In genomic region chr3:27153701-27154209, GRCm38 (mm10) we compare ENCODE assay signal across 8 mouse cellular contexts. TPM values are rescaled to one million over a fixed set of nuclear protein-coding genes. Genes with fewer than 3 reads are reported as not detected.
DNase-seq lines count a peak whose midpoint lies in the region; ATAC-seq lines count a peak whose summit lies in the region.

Gene Ect2 (minus strand): TSS chr3:27153878.

- H3K36me3 ChIP-seq in hindbrain, embryonic 16.5 days (ENCODE audit: control insufficient read depth, insufficient read depth, low read length): no peaks in the 10 kb centered on the region
- no peaks in the 10 kb centered on the region for H3K36me3 ChIP-seq in macrophage (ENCODE audit: inconsistent target)

- no peaks in the 10 kb centered on the region for H3K27me3 ChIP-seq in hindbrain, embryonic 16.5 days (replicated peaks; ENCODE audit: control insufficient read depth, insufficient read depth, low read length)

- H3K4me1 ChIP-seq in hindbrain, embryonic 16.5 days (ENCODE audit: control insufficient read depth, insufficient read depth, low read depth, low read length): peaks cover 5% of the 10 kb centered on the region

- H3K79me2 ChIP-seq in macrophage (ENCODE audit: inconsistent target): peaks cover 46% of the 10 kb centered on the region

- no peaks in the 10 kb centered on the region for H3K9me3 ChIP-seq in hindbrain, embryonic 16.5 days (ENCODE audit: control insufficient read depth, low read length)

- WGBS in hindbrain, embryonic 16.5 days: under 1% methylated on average over 37 of the region's 37 CpGs
- WGBS in macrophage (ENCODE audit: missing documents): under 1% methylated on average over 37 of the region's 37 CpGs

- peak within 1 kb of the TSS; percentile 81 for H3K4me2 ChIP-seq in hindbrain, embryonic 16.5 days (ENCODE audit: low read length)

- H3K9ac ChIP-seq in hindbrain, embryonic 16.5 days (ENCODE audit: low read depth, low read length): peak within 1 kb of the TSS; percentile 61

- DNase-seq in WW6 (ENCODE audit: low read depth, low spot score): peak; percentile 98
- peak; percentile 98 to 99 for DNase-seq in cerebellum, postnatal 4 days (ENCODE audit: low spot score in 2 of 2)
- DNase-seq in gastrocnemius, adult 18-20 months (ENCODE audit: low spot score): peak; percentile 99
- DNase-seq in left cerebral cortex, adult 18-20 months (ENCODE audit: low spot score in 2 of 2): peak; percentile 99
- peak; percentile 99 for DNase-seq in right cerebral cortex, adult 18-20 months
- DNase-seq in urinary bladder, postnatal 10 days (ENCODE audit: low spot score): peak; percentile 98

- no peak within 1 kb of the TSS for H3K27ac ChIP-seq in hindbrain, embryonic 16.5 days (ENCODE audit: low read depth, low read length)
- H3K27ac ChIP-seq in macrophage: peak within 1 kb of the TSS; percentile 72

- peak; percentile 100 for ATAC-seq in hindbrain, embryonic 16.5 days

- peak within 1 kb of the TSS; percentile 69 for H3K4me3 ChIP-seq in hindbrain, embryonic 16.5 days (ENCODE audit: low read length)
- peak within 1 kb of the TSS; percentile 66 for H3K4me3 ChIP-seq in macrophage (ENCODE audit: inconsistent target)

RNA-seq across cellular contexts. Expression of gene Ect2, which starts in this region (rescaled TPM):
- total RNA-seq in gastrocnemius, adult 18-20 months (2021): under 1 TPM in 1 of 2 experiments, not detected in 1; 0.07 TPM
- polyA plus RNA-seq in hindbrain, embryonic 16.5 days (2015; fragmentation: Nextera tagmentation; extraction: Ambion mirVana): 10.5 and 12.1 TPM in 2 replicates
- 1 to 10 TPM in 1 of 2 experiments, under 1 TPM in 1; 0.30 to 1.1 TPM for total RNA-seq in left cerebral cortex, adult 18-20 months (2021)
- 10 to 100 TPM in 6 of 26 experiments, 1 to 10 TPM in 20; 2.1 to 30.7 (median 7.5) TPM for total RNA-seq in macrophage (2018; cell fraction: chromatin; rRNA removed)
- 1 to 10 TPM in 25 of 26 experiments, under 1 TPM in 1; 0.91 to 4.3 (median 2.3) TPM for total RNA-seq in macrophage (2018; cell fraction: cytosol; rRNA removed)
- total RNA-seq in macrophage (2018; cell fraction: nucleus; rRNA removed): 10 to 100 TPM in 1 of 26 experiments, 1 to 10 TPM in 24, under 1 TPM in 1; 0.94 to 19.1 (median 2.9) TPM
- 1.3 to 5.8 TPM (median 2.8 TPM) in 3 replicates for polyA plus RNA-seq in macrophage (2018)

Comparison
In these comparisons a context has a peak if more than half of its experiments do, and no peak if none do; other contexts are left out.
1. Peak in DNase-seq in gastrocnemius, adult 18-20 months; RNA of the gene not detected or under 1 TPM.